Mouse (Mus musculus): ENCODE results near the gene Pigv. TPM values are rescaled to one million over a fixed set of nuclear protein-coding genes. Genes with fewer than 3 reads are reported as not detected.
A peak's percentile ranks its signal among the peaks of the same experiment; 100 is the strongest.
"Not testable (repeated sequence)": the region's sequence is repeated elsewhere in the genome, so short reads cannot be mapped to it uniquely, and the experiment has no call there.

Gene Pigv
- total RNA-seq, 4 experiments from 2014 or later = 26.0 to 31.0 (median 27.3) TPM

DNA sequence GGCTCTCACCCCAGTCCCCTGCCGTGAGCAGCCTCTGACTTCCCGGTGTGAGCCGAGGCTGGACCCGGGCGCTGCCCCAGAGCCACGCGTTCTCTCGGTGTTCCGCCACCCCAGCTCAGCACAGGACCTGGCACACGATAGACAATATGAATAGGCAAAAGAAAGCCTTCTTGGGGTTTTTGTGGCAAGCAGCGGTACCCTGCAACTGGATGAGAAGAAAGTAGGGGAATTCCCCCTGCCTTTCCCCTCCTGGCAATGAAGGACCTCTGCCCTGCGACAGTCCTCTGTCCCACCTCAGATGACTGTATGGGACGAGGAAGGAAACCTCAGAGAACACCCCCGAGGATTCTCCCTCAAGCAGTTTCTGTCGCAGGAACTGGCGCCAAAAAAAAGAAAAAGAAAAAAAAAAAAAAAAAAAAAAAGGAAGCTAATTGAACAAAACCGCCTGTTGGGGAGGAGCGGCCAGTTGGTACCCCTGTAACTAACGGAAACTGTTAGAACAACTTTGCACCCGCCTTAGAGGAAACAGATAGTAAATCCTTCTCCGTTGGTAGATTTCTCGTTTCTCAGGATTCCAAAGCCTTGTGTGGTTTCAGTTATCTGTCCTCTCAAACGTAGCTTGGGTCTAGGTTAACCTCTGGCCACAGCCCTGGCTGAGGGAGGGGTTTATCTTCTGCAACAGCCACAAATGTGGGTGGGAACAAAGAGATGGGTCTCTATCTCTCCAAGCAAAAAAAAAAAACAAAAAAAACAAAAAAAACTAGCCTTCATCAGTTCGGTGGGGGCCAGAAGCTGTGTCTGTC, 599 bp upstream of the Pigv start:
- DNase-seq = no peak

DNA sequence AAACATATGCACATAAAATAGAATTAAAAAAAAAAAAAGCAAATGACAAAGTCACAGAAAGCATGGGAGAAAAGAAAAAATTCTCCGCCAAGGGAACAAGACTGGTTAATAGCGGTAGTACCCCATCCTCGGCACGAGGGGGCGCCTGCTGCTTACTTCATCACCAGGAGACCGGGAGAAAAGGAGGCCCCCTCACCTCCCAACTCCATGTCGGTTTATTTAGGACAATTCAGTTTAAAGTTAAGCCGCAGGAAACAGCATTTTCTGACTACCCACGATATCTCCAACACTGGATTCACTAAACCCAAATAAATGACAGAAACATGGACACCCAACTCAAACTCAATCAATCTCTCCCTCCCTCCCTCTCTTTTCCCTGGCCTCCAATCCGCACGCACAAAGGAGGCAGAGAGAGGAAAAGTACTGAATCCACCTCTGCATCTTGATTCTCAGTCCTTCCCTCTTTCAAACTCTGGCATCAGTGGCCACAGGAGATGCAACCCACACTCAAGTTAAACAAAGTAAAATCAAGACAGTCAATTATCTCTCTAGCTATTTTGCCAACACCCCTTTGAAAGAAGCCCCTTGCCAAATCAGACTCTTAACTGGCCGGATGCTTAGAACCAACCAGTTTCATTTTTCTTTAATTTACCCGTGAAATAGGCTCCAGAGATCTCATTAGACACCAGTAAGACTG, 1.1 kb downstream of the Pigv start:
- peak; percentile 78 for DNase-seq

DNA sequence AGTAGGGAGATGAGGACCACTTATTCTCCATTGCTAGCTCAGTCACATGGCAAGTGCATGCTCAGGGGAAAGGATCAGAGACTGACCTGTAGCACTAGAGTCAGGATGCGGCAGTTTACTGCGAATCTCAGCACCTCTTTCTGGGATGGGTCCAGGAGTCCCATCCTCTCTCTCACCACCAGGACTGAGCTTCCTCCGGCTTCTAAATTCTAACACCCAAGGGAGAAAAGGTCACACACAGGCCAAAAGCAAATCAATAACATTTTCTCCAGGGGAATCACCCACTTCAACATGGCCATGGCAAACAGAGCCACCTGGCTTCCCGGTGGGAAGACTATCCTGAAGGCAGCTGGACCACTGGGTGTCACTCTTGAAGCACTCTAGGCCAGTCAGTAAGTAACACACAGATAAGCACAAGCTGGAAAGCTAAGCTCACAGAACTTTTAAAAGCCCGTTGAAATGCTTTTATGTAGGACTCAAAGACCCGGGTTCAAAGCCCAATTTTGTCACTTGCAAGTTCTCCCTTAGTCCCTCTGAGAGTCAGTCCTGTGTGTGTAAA, 2.7 kb downstream of the Pigv start:
- no peak for DNase-seq

DNA sequence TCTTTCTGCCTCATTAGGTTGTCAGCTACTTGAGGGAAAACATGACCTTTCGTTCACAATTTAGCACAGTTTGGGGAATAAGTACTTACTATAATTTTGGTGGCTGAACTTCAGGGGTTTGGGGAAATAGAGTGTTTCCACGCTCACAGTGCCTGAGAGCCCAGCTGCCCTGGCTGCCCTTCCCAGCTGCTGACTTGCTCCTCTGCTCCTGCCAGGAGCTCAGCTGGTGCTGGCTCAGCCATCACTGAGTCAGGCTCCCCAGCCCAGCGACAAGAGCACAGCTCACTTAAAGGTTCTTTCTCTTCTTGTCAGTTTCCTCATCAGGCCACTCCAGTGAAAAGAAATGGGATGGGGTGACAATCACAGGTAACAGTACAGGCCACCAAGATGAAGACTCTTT, 3.9 kb downstream of the Pigv start:
- no peak for DNase-seq

DNA sequence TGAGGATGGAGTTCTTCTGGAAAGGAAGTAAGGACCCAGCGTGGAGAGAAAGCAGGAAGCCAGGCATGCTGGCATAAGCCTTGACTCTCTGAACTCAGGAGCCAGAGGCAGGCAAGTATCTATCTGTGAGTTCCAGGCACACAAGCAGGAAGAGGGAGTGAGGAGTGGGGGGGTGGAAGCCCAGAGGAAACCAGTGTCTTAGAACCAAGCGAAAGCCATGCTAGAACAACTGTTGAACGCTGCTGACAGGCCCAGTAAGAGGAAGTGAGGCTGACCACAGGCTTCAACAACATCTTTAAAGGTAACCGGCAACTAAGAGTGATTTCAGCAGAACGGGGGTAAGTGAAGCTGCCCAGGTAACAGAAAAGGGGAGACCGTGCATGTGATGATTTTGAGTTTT, 6.2 kb downstream of the Pigv start:
- DNase-seq = no peak

DNA sequence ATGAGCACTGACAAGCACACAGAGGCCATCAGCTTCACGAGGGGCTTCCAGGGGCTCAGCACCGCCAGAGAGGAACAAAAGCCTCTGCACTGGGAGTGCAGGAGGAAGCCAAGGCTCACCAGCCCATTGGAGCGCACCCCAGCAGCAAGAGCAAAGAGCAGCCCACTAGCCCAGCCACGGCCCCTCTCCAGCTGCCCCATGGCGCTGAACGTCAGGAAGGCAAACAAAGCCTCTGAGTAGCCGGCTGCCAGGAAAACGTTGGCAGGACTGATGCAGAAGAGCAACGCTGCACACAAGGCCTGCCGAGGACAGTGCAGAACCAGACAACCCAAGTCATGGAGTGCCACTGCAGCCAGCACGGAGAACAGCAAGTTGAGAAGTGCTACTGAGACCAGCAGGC, 7.3 kb downstream of the Pigv start:
- DNase-seq = no peak

DNA sequence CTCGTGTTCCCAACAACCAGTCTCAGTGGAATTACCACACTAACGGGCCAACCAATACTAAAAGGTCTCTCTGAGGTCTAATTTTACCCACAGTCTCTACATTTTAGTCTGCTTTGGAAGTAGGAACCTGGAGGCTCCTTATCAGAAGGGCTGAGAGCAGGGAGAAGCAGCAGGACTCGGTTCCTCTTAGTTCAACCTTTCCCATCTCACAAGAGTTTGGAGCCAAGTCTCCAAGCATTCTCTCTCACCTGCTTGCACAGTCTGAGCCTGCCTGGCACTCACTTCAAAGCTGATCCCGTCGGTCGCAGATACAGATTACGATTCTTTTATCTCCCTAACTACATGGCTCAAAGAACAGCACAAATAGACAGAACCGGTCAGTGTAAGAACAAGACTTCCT, 9.5 kb downstream of the Pigv start:
- DNase-seq = no peak

DNA sequence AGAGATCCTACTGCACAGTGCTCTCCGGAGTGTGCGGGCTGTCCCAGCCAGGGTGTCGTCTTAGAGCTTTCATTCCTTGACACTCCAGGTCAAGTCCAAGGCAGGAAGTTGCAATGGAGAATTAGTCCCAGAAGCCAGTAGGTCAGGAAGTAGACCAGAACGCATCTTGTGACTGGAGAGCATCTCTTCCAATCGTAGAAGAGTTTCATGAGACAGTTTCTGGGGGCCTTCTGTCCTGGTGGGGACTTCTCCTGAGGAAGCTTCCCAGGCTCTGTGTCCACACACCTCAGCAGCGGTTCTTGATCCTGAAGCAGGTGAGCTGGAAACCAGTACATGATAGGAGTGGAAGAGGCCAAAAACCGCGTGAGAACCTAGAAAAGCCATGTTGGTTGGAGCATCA, 10.0 kb downstream of the Pigv start:
- DNase-seq = no peak

DNA sequence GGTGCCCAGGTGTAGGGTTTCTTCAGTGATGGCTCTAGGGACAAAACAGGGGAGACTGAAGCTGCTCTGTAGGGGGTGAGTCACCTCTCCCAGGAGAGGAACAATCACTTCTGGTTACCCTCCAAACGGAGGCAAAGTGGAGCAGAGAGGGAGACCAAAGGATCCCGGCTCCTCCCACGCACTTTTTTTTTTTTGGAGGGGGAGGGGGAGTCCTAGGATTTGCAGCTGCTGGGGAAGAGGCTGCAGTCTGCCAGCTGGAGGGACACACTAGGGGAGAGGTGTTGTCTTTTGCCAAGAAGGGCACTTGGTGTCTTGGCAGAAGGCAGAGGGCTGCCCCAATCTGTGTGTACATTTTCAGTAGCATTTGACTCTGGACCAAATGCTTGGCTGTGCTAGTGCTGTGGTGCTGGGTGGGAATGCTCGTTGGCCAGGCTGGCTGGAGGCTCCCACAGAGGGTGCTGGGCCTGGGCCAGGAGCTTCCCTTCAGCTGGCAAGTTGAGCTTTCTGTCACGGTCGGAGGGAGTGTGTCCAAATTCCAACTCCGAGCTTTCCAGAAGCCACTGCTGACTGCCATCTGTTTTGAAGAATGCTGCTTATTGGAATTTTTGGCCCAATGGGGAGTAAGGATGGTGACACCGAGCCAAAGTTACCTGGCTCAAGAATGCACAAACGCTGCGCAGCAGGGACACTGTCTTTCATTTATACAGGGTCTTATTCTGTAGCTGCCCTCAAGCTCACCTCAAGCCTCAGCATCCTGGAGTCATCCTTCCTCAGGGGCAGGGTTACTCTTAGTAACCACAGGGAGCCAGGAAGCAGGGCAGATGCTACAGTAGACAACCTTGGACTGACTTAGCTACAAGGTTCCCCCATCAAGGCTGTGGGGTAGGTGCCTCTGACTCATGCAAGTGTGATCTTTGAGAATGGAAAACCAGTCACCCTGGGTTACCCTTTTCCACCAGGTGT, 12.0 kb downstream of the Pigv start:
- DNase-seq = peak; percentile 77

DNA sequence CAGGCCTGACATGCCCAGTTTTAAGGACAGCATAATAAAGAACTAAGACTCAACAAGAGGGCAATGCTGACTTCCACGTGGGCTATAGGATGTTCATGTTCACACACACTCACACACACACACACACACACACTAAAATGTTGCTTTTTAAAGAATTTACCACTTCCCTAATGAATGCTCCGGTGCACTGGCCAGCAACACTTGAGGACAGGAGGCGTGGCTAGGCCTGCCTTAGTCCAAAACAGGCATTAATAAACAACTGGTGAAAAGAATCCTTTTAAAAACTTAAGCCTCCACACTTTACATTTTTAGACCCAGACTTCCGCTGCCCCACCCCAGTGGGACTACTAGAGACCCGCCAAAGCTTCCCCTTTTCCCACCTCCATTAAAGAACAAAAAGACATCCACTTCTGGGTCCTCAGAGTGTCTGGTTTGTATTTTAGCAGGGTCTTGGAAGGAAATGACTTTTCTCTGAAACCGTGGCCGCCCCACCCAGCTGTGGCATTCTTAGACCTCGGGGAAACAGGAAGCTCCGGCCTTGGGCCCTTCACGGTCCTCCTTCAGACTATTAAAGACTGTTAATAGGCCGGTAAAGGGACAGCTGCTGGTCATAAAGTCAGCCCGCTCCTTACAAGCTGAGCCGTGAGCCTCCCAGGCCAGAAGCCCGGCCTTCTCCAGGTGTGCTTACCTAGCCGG, 12.8 kb downstream of the Pigv start:
- no peak for DNase-seq

DNA sequence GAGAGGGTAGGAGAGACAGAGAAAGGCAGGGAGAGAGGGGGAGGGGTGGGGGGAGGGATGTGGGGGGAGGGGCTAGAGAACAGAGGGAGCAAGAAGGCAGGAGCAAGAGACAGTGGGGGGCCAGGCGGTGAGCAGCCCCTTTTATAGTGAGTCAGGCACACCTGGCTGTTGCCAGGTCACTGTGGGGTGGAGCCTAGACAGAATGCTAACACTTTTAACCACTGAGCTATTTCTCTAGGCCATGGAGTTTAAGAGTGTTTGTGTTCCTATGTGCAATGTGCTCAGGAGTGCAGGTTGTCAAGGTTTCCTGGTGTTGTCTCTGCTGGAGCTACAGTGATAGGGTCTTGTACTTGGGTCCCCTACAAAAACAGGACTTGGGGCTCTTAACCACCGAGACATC, 13.7 kb downstream of the Pigv start:
- DNase-seq = no peak

DNA sequence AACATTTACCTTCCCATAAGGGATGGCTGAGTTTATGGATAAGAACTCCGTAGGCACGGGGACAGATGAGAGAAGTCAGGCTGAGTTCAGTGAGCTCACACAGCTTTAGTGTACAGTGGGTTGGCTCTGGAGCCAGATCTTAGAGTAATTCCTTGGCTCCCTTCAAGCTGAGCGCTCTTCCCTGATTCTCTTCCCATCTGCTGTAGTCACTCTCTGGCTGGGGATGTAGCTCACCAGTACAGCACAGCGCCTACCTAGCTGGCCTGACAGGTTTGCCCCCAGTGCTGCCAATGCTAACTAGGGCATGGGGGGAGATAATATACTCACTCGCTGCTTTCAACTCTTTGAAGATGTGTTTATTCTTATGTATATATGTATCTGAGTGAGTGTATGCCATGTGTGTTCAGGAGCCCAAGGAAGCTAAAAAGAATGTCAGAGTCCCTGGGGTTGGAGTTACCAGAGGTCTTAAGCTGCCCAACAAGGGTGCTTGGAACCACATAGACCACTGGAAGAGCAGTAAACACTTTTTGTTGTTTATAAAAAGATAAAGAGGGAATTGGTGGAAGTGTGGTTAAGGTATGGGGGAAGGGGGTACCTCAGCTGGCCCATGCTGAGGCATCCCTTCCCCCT, 14.5 kb downstream of the Pigv start:
- no peak for DNase-seq

DNA sequence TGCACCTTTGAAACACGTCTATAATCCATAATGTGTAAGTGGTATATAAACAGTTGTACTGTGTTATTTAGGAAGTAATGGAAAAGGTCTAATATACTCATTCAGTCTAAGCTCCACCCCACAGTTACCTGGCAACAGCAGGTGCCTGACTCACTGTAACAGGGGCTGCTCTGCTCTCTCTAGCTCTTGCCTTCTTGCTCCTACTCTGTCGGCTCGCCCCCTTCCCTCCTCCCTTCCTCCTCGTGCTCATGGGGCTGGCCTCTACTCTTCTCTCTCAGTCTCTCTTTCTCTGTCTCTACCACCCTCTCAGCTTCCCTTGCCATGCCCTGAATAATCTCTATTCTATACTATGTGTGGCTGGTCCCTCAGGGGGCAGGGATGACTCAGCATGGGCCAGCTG, 15.4 kb downstream of the Pigv start:
- DNase-seq = no peak

DNA sequence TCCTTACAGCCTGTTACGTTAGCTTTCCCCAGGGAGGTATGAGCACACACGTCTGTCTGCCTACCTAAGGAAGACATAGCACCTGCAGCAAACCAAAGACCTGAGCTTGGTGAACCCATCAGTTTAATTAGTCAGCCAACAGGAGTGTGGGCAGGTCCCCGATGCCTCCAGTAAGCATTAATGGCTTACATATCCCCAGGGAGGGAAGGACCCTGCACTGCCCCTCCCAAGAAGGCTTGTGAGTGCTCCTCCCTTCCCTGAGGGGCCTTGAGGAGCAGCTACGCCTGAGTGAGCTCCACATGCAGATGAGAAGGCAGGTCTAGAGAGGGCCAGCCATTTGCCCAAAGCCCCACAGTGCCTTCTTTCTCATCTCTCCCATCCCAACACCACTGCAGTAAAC, 16.2 kb downstream of the Pigv start:
- DNase-seq = no peak

DNA sequence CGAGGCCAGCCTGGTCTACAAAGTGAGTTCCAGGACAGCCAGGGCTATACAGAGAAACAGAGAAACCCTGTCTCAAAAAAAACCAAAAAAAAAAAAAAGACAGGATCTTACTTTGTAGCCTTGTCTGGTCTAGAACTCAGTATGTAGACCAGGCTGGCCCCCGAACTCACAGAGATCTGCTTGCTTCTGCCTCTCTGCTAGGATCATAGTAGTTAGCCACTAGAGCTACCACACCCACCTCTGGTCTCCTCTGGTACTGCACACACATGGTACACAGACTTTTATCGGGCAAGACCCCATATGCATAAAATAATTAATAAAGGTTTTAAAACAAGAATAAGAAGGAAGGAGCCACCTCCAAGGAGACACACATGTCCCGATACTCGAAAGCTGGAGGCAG, 18.4 kb downstream of the Pigv start:
- DNase-seq = not testable (repeated sequence)

DNA sequence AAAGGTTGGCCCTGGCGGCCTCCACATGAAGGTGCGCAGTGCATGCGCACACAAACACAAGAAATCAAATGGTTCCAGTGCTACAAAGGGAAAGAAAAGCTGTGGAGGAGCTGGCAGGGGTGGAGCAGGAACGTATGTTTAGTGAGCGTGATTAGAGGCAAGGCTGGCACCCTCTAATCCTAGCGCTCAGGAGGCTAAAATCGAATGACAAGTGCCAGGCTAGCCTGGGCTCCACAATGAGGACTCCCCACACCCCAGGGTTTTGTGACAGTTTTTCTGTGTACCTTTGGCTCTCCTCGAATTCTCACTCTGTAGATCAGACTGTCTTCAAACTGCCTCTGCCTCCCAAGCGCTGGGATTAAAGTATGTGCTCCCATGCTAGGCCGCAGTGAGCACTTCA, 19.7 kb downstream of the Pigv start:
- DNase-seq = no peak

DNA sequence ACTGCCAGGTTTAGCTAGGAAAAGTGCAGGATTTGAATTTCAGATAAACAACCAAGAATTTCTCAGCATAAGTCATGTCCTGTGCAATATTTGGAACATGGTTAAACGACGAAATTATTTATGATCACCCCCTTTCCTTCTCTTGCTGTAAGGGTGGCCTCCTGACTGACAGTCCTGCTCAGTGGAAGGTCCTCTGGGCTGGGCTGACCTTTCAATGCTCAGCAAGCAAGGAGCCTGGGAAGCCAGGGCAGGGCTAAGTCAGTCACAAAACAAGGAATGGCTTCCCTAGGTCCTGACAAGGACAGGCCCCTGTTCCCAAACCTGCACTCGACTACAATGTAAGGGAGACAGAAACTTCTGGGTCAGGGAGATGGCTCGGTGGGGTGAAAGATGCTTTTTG, 20.5 kb downstream of the Pigv start:
- no peak for DNase-seq

DNA sequence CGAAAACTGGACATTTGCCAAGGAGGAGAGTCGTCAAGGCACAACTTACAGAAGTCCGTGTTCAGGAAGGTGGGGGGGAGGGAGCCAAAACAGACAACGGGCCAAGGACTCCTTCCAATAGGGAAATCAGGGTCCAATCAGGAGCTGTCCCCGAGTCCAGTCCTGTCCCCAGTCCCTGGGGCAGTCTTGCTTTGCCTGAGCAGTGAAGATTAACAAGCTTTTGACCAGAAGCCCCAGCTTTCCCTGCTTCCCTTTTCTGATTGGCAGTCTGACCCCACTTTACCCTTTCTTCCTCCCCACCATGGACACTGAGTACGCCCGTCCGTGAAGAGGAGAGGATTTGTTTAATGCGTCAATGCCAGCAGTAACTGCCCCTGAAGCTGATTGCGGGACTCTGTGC, 21.0 kb downstream of the Pigv start:
- no peak for DNase-seq

DNA sequence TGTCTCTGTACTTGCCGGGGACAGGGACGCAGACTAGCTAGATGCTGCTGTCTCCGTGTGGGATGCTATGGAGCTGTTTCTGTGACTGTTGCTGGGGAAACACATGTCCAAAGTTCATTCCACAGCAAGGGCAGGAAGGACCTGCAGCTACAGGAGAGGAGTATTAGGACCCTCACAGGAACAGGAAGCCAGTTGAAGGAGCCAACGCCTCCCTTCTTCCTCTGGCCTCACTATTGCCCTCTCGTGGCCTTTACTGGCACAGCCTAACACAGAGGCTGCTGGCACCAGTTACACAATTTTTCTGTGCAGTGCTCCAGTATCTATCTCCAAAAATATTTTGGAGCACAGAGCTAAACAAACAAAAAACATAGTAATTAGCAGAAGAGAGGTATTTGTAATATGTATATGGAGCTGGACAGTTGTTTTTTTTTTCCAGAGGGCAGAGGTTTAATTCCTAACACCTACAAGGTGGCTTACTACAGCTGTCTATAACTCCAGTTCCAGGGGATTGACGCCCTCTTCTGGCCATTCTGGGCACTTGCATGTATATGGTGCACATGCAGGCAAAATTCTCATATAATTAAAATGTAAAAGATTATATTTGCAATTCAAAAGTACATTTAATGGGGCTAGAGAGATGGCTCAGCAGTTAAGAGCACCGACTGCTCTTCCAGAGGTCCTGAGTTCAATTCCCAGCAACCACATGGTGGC, 22.3 kb downstream of the Pigv start, which contains the start of gene Zdhhc18:
TSS of gene Zdhhc18 (minus strand) at position 166 of the 711 bp plus-strand sequence.
- DNase-seq = no peak

DNA sequence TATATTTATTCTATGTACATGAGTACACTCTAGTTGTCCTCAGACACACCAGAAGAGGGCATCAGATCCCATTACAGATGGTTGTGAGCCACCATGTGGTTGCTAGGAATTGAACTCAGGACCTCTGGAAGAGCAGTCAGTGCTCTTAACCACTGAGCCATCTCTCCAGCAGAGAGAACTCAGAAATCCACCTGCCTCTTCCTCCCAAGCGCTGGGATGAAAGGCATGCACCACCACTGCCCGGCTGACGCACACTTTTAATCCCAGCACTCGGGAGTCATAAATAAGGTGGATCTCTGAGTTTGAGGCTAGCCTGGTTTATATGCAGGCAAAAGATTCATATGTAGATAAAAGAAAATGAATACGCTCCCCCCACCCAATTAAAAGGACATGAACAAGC, 23.0 kb downstream of the Pigv start:
- DNase-seq = not testable (repeated sequence)

DNA sequence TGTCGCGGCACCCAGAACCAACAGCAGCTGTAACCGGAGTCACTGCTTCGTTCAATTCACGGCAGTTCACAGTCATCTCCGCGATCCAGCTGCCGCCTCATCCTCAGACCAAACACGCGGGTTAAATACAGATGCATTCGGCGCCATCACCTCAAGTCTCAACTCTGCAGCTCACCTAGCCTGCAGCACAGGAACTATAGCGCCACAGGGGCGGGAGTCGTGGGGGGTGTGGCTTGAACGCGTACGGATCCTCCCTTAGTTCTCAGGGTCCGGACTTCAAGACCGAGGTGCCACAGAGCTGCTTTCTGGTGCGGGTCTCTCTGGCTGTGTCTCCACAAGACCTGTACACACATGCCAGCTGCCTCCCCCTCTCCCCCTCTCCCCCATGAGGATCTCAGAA, 26.8 kb downstream of the Pigv start:
- no peak for DNase-seq

Measured in adrenal gland, adult 8-10 months (tissue).